Mouse (Mus musculus) cerebellum, adult 9-10 months (tissue): ENCODE measurements around the gene Ccl19.
"Not testable (repeated sequence)": the region's sequence is repeated elsewhere in the genome, so short reads cannot be mapped to it uniquely, and the experiment has no call there.

Source experiments
- DNase-seq: peaks from one replicate; pipeline ENCODE4 v3.0.0; 2022

The Ccl19 gene

DNA sequence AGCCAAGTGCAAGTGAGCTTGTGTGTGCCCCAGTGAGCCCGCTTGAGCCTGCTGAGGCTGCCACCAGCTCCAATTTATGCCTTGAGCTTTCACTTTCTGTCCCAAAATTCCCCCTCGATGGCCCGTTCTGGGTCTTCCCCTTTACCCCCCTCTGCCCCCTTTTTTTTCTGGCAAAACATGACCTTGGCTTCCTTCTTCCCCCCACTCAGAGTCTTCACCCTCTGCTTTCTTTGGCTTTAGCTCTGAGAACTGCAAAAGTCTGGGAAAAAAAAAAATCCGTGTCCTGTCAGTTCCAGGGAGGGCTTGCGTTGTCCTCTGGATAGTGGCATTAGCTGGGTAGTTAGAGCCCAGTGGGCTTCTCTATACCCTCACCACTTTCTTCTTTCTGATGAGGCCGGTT is at the start of gene Ccl19:
Ccl19 (minus strand) TSS at position 101 of the 400 bp plus-strand sequence.
- DNase-seq, result not testable (repeated sequence)

DNA sequence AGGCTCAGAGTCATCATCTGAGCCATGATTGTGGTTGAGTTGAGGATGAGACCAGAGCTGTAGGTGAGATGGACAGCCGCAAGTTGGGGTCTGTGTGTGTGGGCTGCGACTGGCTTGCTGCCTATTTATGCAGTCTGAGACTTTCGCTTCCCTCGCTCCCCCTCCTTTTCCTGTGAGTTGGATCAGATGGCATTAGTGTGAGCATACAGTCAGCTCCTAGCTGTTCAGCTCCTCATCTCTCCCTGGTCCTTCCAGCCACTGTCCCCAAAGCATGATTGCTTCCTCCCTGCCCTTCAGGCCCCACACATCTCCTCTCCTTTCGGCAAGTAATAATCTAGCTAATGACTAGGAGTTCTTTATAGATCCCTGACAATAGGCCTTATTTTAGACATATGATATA is 17.5 kb upstream of the Ccl19 start, which contains the start of gene Ccl21a:
Ccl21a (minus strand) TSS at position 101 of the 400 bp plus-strand sequence.
- DNase-seq, result not testable (repeated sequence)

DNA sequence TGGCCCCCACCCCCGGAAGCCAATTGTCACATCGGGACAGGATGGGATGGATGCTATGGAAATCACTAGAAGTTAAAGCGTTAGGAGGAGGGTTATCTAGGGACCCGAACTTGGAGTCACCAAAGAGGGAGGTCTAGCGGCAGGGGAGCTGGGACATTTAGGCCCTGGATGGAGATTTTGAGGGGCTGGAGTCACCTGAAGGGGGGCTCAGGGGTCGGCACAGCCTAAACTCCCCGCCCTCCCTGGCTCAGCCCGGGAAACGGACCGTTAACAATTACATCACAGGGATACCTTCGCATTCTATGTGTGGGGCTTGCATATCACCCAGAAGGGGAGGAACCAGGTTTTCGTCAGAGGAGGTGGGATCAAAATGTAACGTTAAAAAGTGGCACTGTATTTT is 21.1 kb downstream of the Ccl19 start, which contains the start of gene 4930578G10Rik:
4930578G10Rik (plus strand) TSS at position 301 of the 400 bp plus-strand sequence.
- not testable (repeated sequence) for DNase-seq
